Mouse (Mus musculus): Measurements from ENCODE around the gene Prdx5. TPM values are rescaled to one million over a fixed set of nuclear protein-coding genes. Genes with fewer than 3 reads are reported as not detected.

Gene Prdx5
- 60.2 and 66.5 TPM in 2 replicates for polyA plus RNA-seq (2012; rRNA removed)

DNA sequence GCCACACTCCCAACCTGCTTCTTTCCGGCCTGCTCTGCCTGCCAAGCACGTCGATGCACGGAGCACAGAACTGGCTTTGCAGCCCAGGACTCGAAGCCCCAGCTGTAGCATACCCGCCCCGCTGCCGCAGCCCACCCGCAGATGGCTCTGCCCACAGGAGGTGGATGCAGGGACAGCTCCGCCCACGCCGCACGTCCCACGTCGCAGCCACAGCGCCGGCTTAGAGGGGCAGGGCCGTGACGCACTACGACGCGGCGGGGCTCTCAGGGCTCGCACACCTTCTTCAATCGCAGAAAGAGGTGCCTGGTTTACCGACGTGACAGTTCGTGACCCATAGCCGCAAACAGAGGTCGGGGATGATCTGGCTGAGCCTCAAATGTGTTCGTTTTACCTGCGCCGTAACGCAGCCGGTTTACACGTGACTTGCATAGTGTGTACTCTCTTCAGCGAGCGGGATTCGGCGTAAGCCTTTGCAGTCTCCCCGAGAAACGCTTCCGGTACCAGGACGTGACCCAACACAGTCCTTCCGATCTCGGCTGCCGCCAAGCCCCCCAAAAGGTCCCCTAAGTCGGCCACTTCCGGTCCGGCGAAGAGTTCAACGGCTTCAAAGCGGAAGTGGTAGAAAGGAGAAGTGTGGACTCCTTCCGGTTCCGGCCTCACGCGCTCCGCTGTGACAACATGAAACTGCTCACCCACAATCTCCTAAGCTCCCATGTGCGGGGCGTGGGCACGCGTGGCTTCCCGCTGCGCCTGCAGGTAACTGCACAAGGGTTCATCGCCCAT, at the start of gene Prdx5, which contains the start of gene Trmt112:
TSS of gene Prdx5 (minus strand) at position 600 of the 783 bp plus-strand sequence.
TSS of gene Trmt112 (plus strand) at position 192 of the 783 bp plus-strand sequence.

DNA sequence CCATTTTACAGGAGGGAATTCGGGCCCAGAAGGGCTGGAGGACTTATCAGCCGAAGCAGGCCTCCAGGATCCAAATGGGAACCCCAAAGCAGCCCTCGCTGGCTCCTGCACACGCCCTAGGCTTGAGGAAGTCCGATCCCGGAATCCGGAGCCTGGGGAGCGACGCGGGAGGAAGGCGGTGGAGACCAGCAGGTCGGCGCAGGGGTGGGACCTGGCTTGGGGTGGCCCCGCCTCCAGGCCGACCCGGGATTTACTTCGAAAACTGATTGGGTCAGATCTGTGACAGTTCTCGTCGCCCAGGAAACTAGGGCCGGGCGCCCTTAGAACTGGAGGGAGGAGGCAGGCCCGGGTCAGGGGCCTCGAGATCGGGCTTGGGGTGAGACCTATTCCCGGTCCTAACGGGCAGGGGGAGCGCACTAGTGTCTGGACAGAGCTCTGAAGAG, 32.4 kb upstream of the Prdx5 start, which contains the start of gene Gpr137:
TSS of gene Gpr137 (minus strand) at position 232 of the 443 bp plus-strand sequence.

DNA sequence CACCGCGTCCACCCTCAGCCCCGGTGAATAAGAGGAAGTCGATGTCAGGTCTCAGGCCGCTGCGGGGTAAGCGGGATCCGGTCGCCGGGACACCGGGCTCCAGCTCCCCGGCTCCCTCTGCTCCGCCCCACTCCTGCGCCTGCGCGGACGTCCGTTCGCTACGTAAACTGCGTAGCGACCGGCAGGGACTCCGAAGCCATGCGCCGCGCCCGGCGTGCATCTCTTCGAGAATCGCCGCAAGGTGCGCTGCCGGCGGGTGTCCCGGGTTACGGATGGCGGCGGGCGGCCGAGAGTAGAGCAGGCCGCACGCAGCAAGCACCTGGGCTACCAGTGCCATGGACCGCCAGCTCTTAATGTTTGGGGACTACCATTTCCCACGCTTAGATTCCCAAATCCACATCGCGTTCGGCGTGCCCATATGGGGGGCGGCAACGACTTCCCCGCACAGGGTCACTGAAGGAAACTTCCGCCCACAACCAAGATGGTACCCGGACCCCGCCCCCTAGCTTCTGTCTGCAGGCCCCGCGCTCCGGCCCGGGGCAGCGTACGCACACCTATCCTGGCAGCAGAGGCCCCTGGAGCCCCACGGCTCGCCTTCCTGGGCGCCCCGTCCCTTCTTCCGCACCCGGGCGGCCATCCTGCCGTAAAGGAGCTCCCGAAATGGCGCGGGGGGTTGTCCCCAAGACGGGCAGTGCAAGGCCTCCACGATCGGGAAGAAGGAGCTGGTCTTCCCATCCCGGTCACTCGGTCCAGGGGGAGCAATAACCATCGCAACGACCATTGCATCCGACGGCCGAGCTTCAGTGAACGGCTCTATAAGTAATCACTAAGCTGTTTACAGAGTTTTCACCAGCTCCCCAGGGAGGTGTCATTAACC, 31.7 kb upstream of the Prdx5 start, which contains the start of gene Bad:
TSS of gene Bad (plus strand) at position 490 of the 877 bp plus-strand sequence.

DNA sequence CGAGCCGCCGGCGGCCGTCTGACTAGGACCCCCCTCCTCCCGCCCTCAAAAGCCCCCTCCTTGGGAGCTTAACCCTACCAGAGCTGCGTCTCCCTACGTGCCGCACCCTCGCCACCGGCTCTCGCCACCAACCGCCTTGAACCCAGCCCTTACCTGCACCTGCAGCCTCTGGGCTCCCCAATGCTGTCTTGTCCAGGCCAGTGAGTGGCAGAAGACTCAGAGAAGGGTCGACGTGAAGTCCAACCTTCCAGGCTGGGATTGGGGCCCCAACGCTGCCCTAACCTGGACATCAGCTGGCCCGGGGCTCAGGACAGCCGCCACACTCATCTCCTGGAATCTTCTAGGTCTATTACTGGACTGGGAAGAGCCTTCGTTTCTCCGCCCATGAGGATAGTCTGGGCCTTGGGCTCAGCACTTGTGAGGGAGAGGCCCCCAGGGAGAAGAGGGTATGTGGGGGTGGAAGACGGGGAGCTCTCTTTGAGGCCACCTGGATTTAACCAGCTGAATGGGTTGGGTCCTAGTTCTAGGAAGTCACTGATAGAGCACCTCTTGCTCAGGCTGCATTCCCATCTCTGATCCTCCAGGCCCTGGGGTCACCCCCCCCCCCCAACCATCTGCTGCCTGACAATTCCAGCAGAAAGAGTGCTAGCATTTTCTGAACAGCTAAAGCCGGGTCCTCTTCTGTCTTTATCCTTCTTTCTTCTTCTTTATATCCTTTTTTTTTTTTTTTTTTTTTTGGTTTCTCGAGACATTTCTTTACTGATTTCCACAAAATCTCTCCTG, 24.5 kb upstream of the Prdx5 start, which contains the start of gene Kcnk4:
TSS of gene Kcnk4 (minus strand) at position 321 of the 783 bp plus-strand sequence.

DNA sequence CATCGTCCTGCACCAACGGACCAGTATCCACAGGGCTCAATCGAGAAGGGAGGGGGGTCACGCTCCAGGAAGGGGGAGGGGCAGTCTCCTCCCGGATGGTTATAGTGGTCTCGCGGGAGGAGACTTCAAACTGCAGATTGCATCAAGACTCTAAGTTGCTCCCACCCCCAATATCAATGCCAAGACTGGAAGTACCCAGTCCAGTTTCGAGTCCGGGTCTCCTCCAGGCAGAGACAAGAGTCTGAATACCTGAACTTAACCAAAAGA, 15.3 kb upstream of the Prdx5 start, which contains the start of gene Catsperz:
TSS of gene Catsperz (minus strand) at position 74 of the 267 bp plus-strand sequence.

DNA sequence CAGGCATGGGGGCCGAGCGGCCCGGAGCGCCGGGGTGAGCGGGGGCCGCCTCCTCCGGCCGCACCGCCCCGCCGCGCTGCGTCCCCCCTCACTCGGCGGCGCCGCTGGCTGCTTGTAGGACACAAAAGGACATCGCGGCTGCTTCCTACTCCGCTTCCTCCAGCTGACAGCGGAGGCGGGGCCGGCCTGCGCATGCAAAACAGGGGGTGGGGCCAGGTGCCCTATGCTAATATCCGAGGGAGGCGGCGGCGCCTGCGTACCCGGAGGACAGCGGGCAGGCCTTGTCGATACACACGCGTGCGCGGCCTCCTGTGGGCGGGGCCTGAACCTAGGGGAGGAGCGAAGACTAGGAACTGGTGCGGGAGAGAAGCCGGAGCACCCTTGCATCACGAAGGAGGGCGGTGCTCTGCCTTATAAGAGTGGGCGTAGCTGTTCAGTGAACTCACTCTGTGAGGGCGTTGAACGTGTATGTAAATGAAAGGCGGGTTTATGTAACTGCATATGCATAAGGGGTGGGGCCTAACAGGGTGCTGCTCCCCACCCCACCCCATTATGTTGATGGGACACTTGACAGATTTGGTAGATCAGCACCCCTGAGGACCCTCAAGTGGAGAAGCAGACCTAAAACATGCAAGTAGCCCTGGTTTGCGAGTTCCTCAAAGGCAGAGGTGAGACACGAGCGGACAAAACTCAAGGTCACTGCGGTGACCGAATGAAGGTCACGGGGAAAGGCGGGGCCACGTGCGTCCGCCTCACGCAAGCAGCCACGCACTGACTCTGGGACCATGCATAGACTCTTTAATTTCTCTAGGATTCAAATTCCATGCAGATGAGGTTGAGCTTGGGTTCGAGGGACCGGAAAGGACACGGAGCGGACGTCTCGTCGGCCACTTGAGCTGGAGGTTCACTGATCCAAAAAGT, 12.0 kb upstream of the Prdx5 start, which contains the start of gene Esrra:
TSS of gene Esrra (minus strand) at position 167 of the 921 bp plus-strand sequence.

DNA sequence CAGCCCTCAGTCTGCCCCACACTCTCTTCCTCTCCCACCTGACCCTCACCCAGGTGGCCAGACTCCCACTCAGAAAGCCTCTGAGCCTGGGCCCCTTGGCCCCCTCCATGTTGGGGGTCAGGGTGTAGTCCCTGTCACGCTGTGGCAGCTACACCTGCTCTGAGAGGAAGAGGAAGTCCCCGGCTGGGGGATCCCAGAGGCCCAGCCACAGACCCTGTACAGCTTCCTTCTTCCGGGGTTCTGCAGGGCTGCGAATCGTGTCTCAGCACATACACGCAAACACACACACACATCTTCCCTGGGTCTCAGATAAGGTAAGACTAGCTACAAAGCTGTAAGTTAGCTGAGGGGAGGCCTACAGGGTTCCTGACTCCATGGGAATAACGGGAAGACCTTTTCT, 51.9 kb downstream of the Prdx5 start, which contains the start of gene Ccdc88b:
TSS of gene Ccdc88b (minus strand) at position 181 of the 400 bp plus-strand sequence.

Other genes with a start within 250 kb of the Prdx5 start
- 3.1 and 3.2 TPM in 2 replicates for gene Rps6ka4, start 69.5 kb downstream of the Prdx5 start, polyA plus RNA-seq (2012; rRNA removed)
- 1.9 and 3.2 TPM in 2 replicates for gene Ccdc88b, start 51.9 kb downstream of the Prdx5 start, polyA plus RNA-seq (2012; rRNA removed)
- gene Trmt112, start 408 bp downstream of the Prdx5 start, polyA plus RNA-seq (2012; rRNA removed), result 65.8 and 73.0 TPM in 2 replicates
- gene Esrra, start 11.7 kb upstream of the Prdx5 start, polyA plus RNA-seq (2012; rRNA removed), result 5.8 and 6.3 TPM in 2 replicates
- gene Catsperz, start 15.3 kb upstream of the Prdx5 start, polyA plus RNA-seq (2012; rRNA removed), result 0.17 and 0.29 TPM in 2 replicates
- 0.02 TPM in 1 of 2 replicates, not detected in the other for gene Kcnk4, start 24.4 kb upstream of the Prdx5 start, polyA plus RNA-seq (2012; rRNA removed)
- gene Bad, start 31.8 kb upstream of the Prdx5 start, polyA plus RNA-seq (2012; rRNA removed), result 22.4 and 24.1 TPM in 2 replicates
- gene Gpr137, start 32.4 kb upstream of the Prdx5 start, polyA plus RNA-seq (2012; rRNA removed), result 5.3 and 5.7 TPM in 2 replicates
- gene Ppp1r14b, start 64.9 kb upstream of the Prdx5 start, polyA plus RNA-seq (2012; rRNA removed), result 68.9 and 77.1 TPM in 2 replicates
- 7.1 and 7.7 TPM in 2 replicates for gene Plcb3, start 66.4 kb upstream of the Prdx5 start, polyA plus RNA-seq (2012; rRNA removed)
- 52.6 and 54.0 TPM in 2 replicates for gene Fkbp2, start 70.4 kb upstream of the Prdx5 start, polyA plus RNA-seq (2012; rRNA removed)
- 5.9 and 8.0 TPM in 2 replicates for gene Vegfb, start 77.5 kb upstream of the Prdx5 start, polyA plus RNA-seq (2012; rRNA removed)
- gene Dnajc4, start 82.5 kb upstream of the Prdx5 start, polyA plus RNA-seq (2012; rRNA removed), result 7.8 and 8.6 TPM in 2 replicates
- gene Nudt22, start 86.0 kb upstream of the Prdx5 start, polyA plus RNA-seq (2012; rRNA removed), result 5.8 and 6.5 TPM in 2 replicates
- 1.7 and 1.9 TPM in 2 replicates for gene Trpt1, start 86.0 kb upstream of the Prdx5 start, polyA plus RNA-seq (2012; rRNA removed)
- gene Fermt3, start 109.4 kb upstream of the Prdx5 start, polyA plus RNA-seq (2012; rRNA removed), result 51.7 and 61.6 TPM in 2 replicates
- 90.9 and 96.6 TPM in 2 replicates for gene Stip1, start 129.9 kb upstream of the Prdx5 start, polyA plus RNA-seq (2012; rRNA removed)
- gene Macrod1, start 146.7 kb upstream of the Prdx5 start, polyA plus RNA-seq (2012; rRNA removed), result 3.9 and 4.1 TPM in 2 replicates
- 0.01 and 0.03 TPM in 2 replicates for gene Flrt1, start 195.6 kb upstream of the Prdx5 start, polyA plus RNA-seq (2012; rRNA removed)